In genomic region chr5:100568177-100568576, GRCm38 (mm10) we compare ENCODE assay signal across 1 mouse cellular context.
TF ChIP-seq lines count a peak whose summit lies in the region.

No protein-coding gene starts in this region.

TF ChIP-seq in MEL, 35 proteins besides CTCF, POLR2A, EP300 and RAD21 (continued from another document):
- TF ChIP-seq JUND (IDR thresholded peaks at IDR 0.05; ENCODE audit: low read depth, low read length), result no peak
- TF ChIP-seq USF1 (IDR thresholded peaks at IDR 0.05; ENCODE audit: low read depth, low read length), result peak; percentile 61; the same call in 1 of the 2 replicates
- no peak for TF ChIP-seq KAT2A (conservative IDR thresholded peaks at IDR 0.05; ENCODE audit: low read depth, low read length)
- TF ChIP-seq MAFK (IDR thresholded peaks at IDR 0.05; ENCODE audit: borderline replicate concordance, low read depth, low read length), result no peak
- no peak for TF ChIP-seq NRF1 (IDR thresholded peaks at IDR 0.05; ENCODE audit: insufficient read depth, low read depth, low read length, poor library complexity, severe bottlenecking)
- peak; percentile 81 for TF ChIP-seq GATA1 (IDR thresholded peaks at IDR 0.05; ENCODE audit: low read depth, low read length)
- no peak for TF ChIP-seq CHD2 (IDR thresholded peaks at IDR 0.05; ENCODE audit: low read length)
- TF ChIP-seq ZMIZ1 (IDR thresholded peaks at IDR 0.05; ENCODE audit: low read depth, low read length), result no peak
- TF ChIP-seq MAZ (IDR thresholded peaks at IDR 0.05; ENCODE audit: low read depth, low read length), result no peak
- no peak for TF ChIP-seq ZC3H11A (IDR thresholded peaks at IDR 0.05; ENCODE audit: low read depth, low read length)
- peak; percentile 55; the same call in 1 of the 2 replicates for TF ChIP-seq SIN3A (IDR thresholded peaks at IDR 0.05; ENCODE audit: low read length)
- TF ChIP-seq GABPA (IDR thresholded peaks at IDR 0.05; ENCODE audit: low read depth, low read length), result no peak
- TF ChIP-seq RCOR1 (IDR thresholded peaks at IDR 0.05; ENCODE audit: low read depth, low read length), result peak; percentile 91
- TF ChIP-seq SMC3 (IDR thresholded peaks at IDR 0.05; ENCODE audit: low read depth, low read length), result no peak
- no peak for TF ChIP-seq POLR2AphosphoS5 (IDR thresholded peaks at IDR 0.05; ENCODE audit: borderline replicate concordance, low read depth, low read length)
- TF ChIP-seq ETS1 (IDR thresholded peaks at IDR 0.05; ENCODE audit: low read depth, low read length), result peak; percentile 88
- TF ChIP-seq UBTF (IDR thresholded peaks at IDR 0.05; ENCODE audit: borderline replicate concordance, insufficient read depth, low read depth, low read length), result no peak
- no peak for TF ChIP-seq TAL1 (IDR thresholded peaks at IDR 0.05; ENCODE audit: low read length)
- no peak for TF ChIP-seq ELF1 (IDR thresholded peaks at IDR 0.05; ENCODE audit: low read depth, low read length)
- peak; percentile 65; the same call in 1 of the 2 replicates for TF ChIP-seq MYC (IDR thresholded peaks at IDR 0.05; ENCODE audit: low read depth, low read length)
- TF ChIP-seq MYB (IDR thresholded peaks at IDR 0.05; ENCODE audit: low read depth, low read length), result no peak
- peak; percentile 14 for TF ChIP-seq ZNF384 (IDR thresholded peaks at IDR 0.05; ENCODE audit: low read depth, low read length)
- no peak for TF ChIP-seq NELFE (IDR thresholded peaks at IDR 0.05; ENCODE audit: low read depth, low read length)
- TF ChIP-seq TCF12 (IDR thresholded peaks at IDR 0.05; ENCODE audit: low read depth, low read length), result peak; percentile 72
- peak; percentile 99 for TF ChIP-seq BHLHE40 (IDR thresholded peaks at IDR 0.05; ENCODE audit: borderline replicate concordance, low read depth, low read length)
TF ChIP-seq in MEL: peak in this region for 12.
